Comparison of ENCODE assay signal across 25 mouse cellular contexts in genomic region chr3:108368721-108369120, GRCm38 (mm10). TPM values are rescaled to one million over a fixed set of nuclear protein-coding genes. Genes with fewer than 3 reads are reported as not detected.
DNase-seq lines count a peak whose midpoint lies in the region; ATAC-seq and TF ChIP-seq lines count a peak whose summit lies in the region.
"Had no signal": no experiment of that assay in that cellular context is flagged by ENCODE, and none has a peak within 500 bp of the region (broad histone marks: within the 10 kb centered on the region; RNA-seq: fewer than 3 reads in every experiment).

No protein-coding gene starts in this region.

- H3K79me2 ChIP-seq in MEL (ENCODE audit: control insufficient read depth, insufficient read depth, low read length, poor library complexity), result no peaks in the 10 kb centered on the region

- no peak overlapping the region for H3K9ac ChIP-seq in intestine, embryonic 15.5 days
- H3K9ac ChIP-seq in intestine, postnatal 0 days (ENCODE audit: low read depth, low read length), result no peak overlapping the region
- H3K9ac ChIP-seq in MEL (ENCODE audit: control insufficient read depth, low read depth, low read length, poor library complexity, severe bottlenecking), result no peak overlapping the region
- H3K9ac ChIP-seq in liver, embryonic 13.5 days, result no peak overlapping the region
- no peak overlapping the region for H3K9ac ChIP-seq in liver, postnatal 0 days (replicated peaks)
- no peak overlapping the region for H3K9ac ChIP-seq in hindbrain, postnatal 0 days (replicated peaks; ENCODE audit: low read length)
- H3K9ac ChIP-seq: forebrain, embryonic 15.5 days; heart, embryonic 12.5 days; hindbrain, embryonic 15.5 days had no signal

- TF ChIP-seq EP300 in MEL (IDR thresholded peaks at IDR 0.05; ENCODE audit: low read depth in 1 of 2, low read length in 2 of 2), result 0 out of 4 replicates have a peak, but pooled peaks of 1 of the 2 experiments have one; percentile 15
- peak; percentile 61 for TF ChIP-seq EP300 in liver, postnatal 0 days (IDR thresholded peaks at IDR 0.05; ENCODE audit: low read depth)

- peak; percentile 12; the same call in 1 of the 2 replicates for ATAC-seq in intestine, embryonic 15.5 days
- ATAC-seq in intestine, postnatal 0 days, result no peak
- peak; percentile 34; the same call in 1 of the 2 replicates for ATAC-seq in liver, embryonic 13.5 days (ENCODE audit: low read depth)
- peak; percentile 72 for ATAC-seq in liver, postnatal 0 days
- no peak for ATAC-seq in erythroid progenitor cell, adult 5-6 weeks (replicated peaks; ENCODE audit: low FRiP score, poor library complexity, severe bottlenecking)
- no peak for ATAC-seq in hindbrain, postnatal 0 days
- ATAC-seq: CD4-positive, CD25-positive, alpha-beta regulatory T cell, adult 4 months; forebrain, embryonic 15.5 days had no signal

- no peak for TF ChIP-seq RAD21 in MEL (IDR thresholded peaks at IDR 0.05; ENCODE audit: low read depth, low read length)

- DNase-seq in MEL (ENCODE audit: low read depth, low spot score), result peak; percentile 50
- DNase-seq in liver, embryonic 13.5 days, result no peak
- DNase-seq in liver, postnatal 0 days, result peak; percentile 40
- no peak for DNase-seq in frontal cortex, postnatal 14 days (ENCODE audit: low spot score in 2 of 2)
- DNase-seq in hindbrain, postnatal 0 days (ENCODE audit: low spot score), result no peak
- DNase-seq: adrenal gland, postnatal 10 days; B cell, adult 2 months; cerebellum, adult 11-12 months; cerebellum, adult 9-11 months; cerebellum, postnatal 36 days; gastrocnemius, postnatal 10 days had no signal

- H3K27ac ChIP-seq in intestine, embryonic 15.5 days, result no peak overlapping the region
- no peak overlapping the region for H3K27ac ChIP-seq in intestine, postnatal 0 days (ENCODE audit: low read depth, low read length)
- H3K27ac ChIP-seq in MEL (ENCODE audit: control insufficient read depth, low read depth, low read length), result no peak overlapping the region
- H3K27ac ChIP-seq in liver, embryonic 13.5 days, result no peak overlapping the region
- H3K27ac ChIP-seq in liver, postnatal 0 days (ENCODE audit: low read depth), result peak overlapping the region; percentile 83
- H3K27ac ChIP-seq in hindbrain, postnatal 0 days, result no peak overlapping the region
- H3K27ac ChIP-seq: embryonic facial prominence, embryonic 10.5 days; forebrain, embryonic 10.5 days; forebrain, embryonic 15.5 days; hindbrain, embryonic 10.5 days; hindbrain, embryonic 15.5 days had no signal

- no peak overlapping the region for H3K4me2 ChIP-seq in intestine, embryonic 15.5 days (replicated peaks)
- no peak overlapping the region for H3K4me2 ChIP-seq in intestine, postnatal 0 days (replicated peaks; ENCODE audit: low read depth)
- H3K4me2 ChIP-seq in liver, embryonic 13.5 days, result no peak overlapping the region
- H3K4me2 ChIP-seq in liver, postnatal 0 days (ENCODE audit: low read depth, low read length), result no peak overlapping the region
- H3K4me2 ChIP-seq in hindbrain, postnatal 0 days (ENCODE audit: low read depth, low read length), result no peak overlapping the region
- H3K4me2 ChIP-seq: forebrain, embryonic 15.5 days; heart, embryonic 12.5 days; hindbrain, embryonic 15.5 days had no signal

- no peak overlapping the region for H3K4me3 ChIP-seq in intestine, embryonic 15.5 days (replicated peaks)
- no peak overlapping the region for H3K4me3 ChIP-seq in intestine, postnatal 0 days (ENCODE audit: low read depth, low read length)
- peak overlapping the region in 1 of 2 experiments; percentile 3; a peak in 1 of 4 replicates for H3K4me3 ChIP-seq in MEL (ENCODE audit: control insufficient read depth in 1 of 2, insufficient read depth in 1 of 2, low read depth in 2 of 2, low read length in 2 of 2)
- no peak overlapping the region for H3K4me3 ChIP-seq in liver, embryonic 13.5 days (replicated peaks)
- H3K4me3 ChIP-seq in liver, postnatal 0 days (ENCODE audit: low read depth, low read length), result no peak overlapping the region
- H3K4me3 ChIP-seq in hindbrain, postnatal 0 days (ENCODE audit: low read length), result no peak overlapping the region
- H3K4me3 ChIP-seq: embryonic facial prominence, embryonic 10.5 days; forebrain, embryonic 10.5 days; forebrain, embryonic 15.5 days; heart, embryonic 12.5 days; hindbrain, embryonic 10.5 days; hindbrain, embryonic 15.5 days had no signal

- TF ChIP-seq CTCF in intestine, postnatal 0 days (IDR thresholded peaks at IDR 0.05; ENCODE audit: low read depth), result no peak
- TF ChIP-seq CTCF in MEL (IDR thresholded peaks at IDR 0.05 in 2 of 3, conservative IDR thresholded peaks at IDR 0.05 in 1 of 3; ENCODE audit: control insufficient read depth in 1 of 3, insufficient read depth in 1 of 3, low read depth in 2 of 3, low read length in 3 of 3, poor library complexity in 1 of 3, severe bottlenecking in 1 of 3), result no peak
- TF ChIP-seq CTCF in liver, postnatal 0 days (IDR thresholded peaks at IDR 0.05; ENCODE audit: low read depth), result no peak
- no peak for TF ChIP-seq CTCF in hindbrain, postnatal 0 days (IDR thresholded peaks at IDR 0.05; ENCODE audit: low read depth)

- WGBS in intestine, embryonic 15.5 days, result 76% methylated on average over 5 of the region's 5 CpGs
- WGBS in intestine, postnatal 0 days, result 53% methylated on average over 5 of the region's 5 CpGs
- 47% methylated on average over 5 of the region's 5 CpGs for WGBS in liver, embryonic 13.5 days (ENCODE audit: insufficient replicate concordance)
- WGBS in liver, postnatal 0 days (ENCODE audit: insufficient replicate concordance), result 44% methylated on average over 5 of the region's 5 CpGs
- 79% methylated on average over 5 of the region's 5 CpGs for WGBS in hindbrain, postnatal 0 days

- H3K36me3 ChIP-seq in intestine, embryonic 15.5 days, result no peaks in the 10 kb centered on the region
- no peaks in the 10 kb centered on the region for H3K36me3 ChIP-seq in intestine, postnatal 0 days (ENCODE audit: control insufficient read depth, insufficient read depth)
- H3K36me3 ChIP-seq in MEL (ENCODE audit: control insufficient read depth in 1 of 2, insufficient read depth in 2 of 2, low read length in 2 of 2), result peaks cover 0 to 10% of the 10 kb centered on the region in 2 experiments; a peak in 2 of 4 replicates
- H3K36me3 ChIP-seq in liver, embryonic 13.5 days, result no peaks in the 10 kb centered on the region
- no peaks in the 10 kb centered on the region for H3K36me3 ChIP-seq in liver, postnatal 0 days (replicated peaks; ENCODE audit: insufficient read depth, low read length)
- H3K36me3 ChIP-seq in hindbrain, postnatal 0 days (ENCODE audit: insufficient read depth, low read length), result no peaks in the 10 kb centered on the region
- H3K36me3 ChIP-seq: embryonic facial prominence, embryonic 10.5 days; forebrain, embryonic 10.5 days; forebrain, embryonic 15.5 days; G1E; heart, embryonic 12.5 days; hindbrain, embryonic 10.5 days; hindbrain, embryonic 15.5 days had no signal

- no peaks in the 10 kb centered on the region for H3K27me3 ChIP-seq in intestine, embryonic 15.5 days (replicated peaks)
- no peaks in the 10 kb centered on the region for H3K27me3 ChIP-seq in intestine, postnatal 0 days (replicated peaks; ENCODE audit: control insufficient read depth, insufficient read depth, low read length)
- no peaks in the 10 kb centered on the region for H3K27me3 ChIP-seq in MEL (ENCODE audit: control insufficient read depth in 1 of 2, insufficient read depth in 2 of 2, low read length in 2 of 2)
- H3K27me3 ChIP-seq in liver, embryonic 13.5 days, result no peaks in the 10 kb centered on the region
- no peaks in the 10 kb centered on the region for H3K27me3 ChIP-seq in liver, postnatal 0 days (ENCODE audit: insufficient read depth, low read length)
- H3K27me3 ChIP-seq in hindbrain, postnatal 0 days (ENCODE audit: insufficient read depth, low read length), result no peaks in the 10 kb centered on the region
- H3K27me3 ChIP-seq: forebrain, embryonic 15.5 days; heart, embryonic 12.5 days; hindbrain, embryonic 15.5 days had no signal

- H3K4me1 ChIP-seq in intestine, embryonic 15.5 days (replicated peaks), result peaks cover 7% of the 10 kb centered on the region; the same call in 1 of the 2 replicates
- no peaks in the 10 kb centered on the region for H3K4me1 ChIP-seq in intestine, postnatal 0 days (replicated peaks; ENCODE audit: control insufficient read depth, insufficient read depth, low read length)
- H3K4me1 ChIP-seq in MEL (ENCODE audit: control insufficient read depth in 1 of 2, insufficient read depth in 2 of 2, low read length in 2 of 2), result peaks cover 10 to 21% of the 10 kb centered on the region in 2 experiments
- peaks cover 29% of the 10 kb centered on the region for H3K4me1 ChIP-seq in liver, embryonic 13.5 days (replicated peaks)
- peaks cover 23% of the 10 kb centered on the region for H3K4me1 ChIP-seq in liver, postnatal 0 days (ENCODE audit: insufficient read depth)
- H3K4me1 ChIP-seq in hindbrain, postnatal 0 days (ENCODE audit: insufficient read depth, low read length), result no peaks in the 10 kb centered on the region
- H3K4me1 ChIP-seq: hindbrain, embryonic 15.5 days had no signal

- TF ChIP-seq POLR2A in MEL (IDR thresholded peaks at IDR 0.05; ENCODE audit: control insufficient read depth in 1 of 2, insufficient read depth in 1 of 2, low read depth in 1 of 2, low read length in 2 of 2, poor library complexity in 1 of 2), result no peak

- no peaks in the 10 kb centered on the region for H3K9me3 ChIP-seq in intestine, embryonic 15.5 days
- no peaks in the 10 kb centered on the region for H3K9me3 ChIP-seq in intestine, postnatal 0 days (ENCODE audit: control insufficient read depth)
- no peaks in the 10 kb centered on the region for H3K9me3 ChIP-seq in MEL (replicated peaks; ENCODE audit: insufficient read depth, low read length)
- H3K9me3 ChIP-seq in liver, embryonic 13.5 days (replicated peaks), result no peaks in the 10 kb centered on the region
- no peaks in the 10 kb centered on the region for H3K9me3 ChIP-seq in liver, postnatal 0 days (ENCODE audit: low read length)
- no peaks in the 10 kb centered on the region for H3K9me3 ChIP-seq in hindbrain, postnatal 0 days (ENCODE audit: low read length)
- H3K9me3 ChIP-seq: embryonic facial prominence, embryonic 10.5 days; forebrain, embryonic 10.5 days; forebrain, embryonic 15.5 days; G1E; heart, embryonic 12.5 days; hindbrain, embryonic 10.5 days; hindbrain, embryonic 15.5 days had no signal

RNA-seq across cellular contexts. Expression of gene Mybphl, which starts 4.0 kb away (rescaled TPM):
- polyA plus RNA-seq in intestine, embryonic 15.5 days (2015; fragmentation: Nextera tagmentation; extraction: Ambion mirVana), result not detected in 2 replicates
- not detected in 2 replicates for polyA plus RNA-seq in intestine, postnatal 0 days (2015; fragmentation: Nextera tagmentation; extraction: Ambion mirVana)
- total RNA-seq in MEL (2012; rRNA removed), result not detected in 2 replicates
- not detected for polyA plus RNA-seq in MEL (2012; ENCODE audit: insufficient read depth in 1 of 2, insufficient read length in 2 of 2, low read depth in 1 of 2, low replicate concordance in 2 of 2, missing spikeins in 1 of 2)
- polyA plus RNA-seq in liver, embryonic 13.5 days (2015; fragmentation: Nextera tagmentation; extraction: Ambion mirVana), result 0.07 and 0.08 TPM in 2 replicates
- 0.49 and 0.76 TPM in 2 replicates for polyA plus RNA-seq in liver, postnatal 0 days (2015; fragmentation: Nextera tagmentation; extraction: Ambion mirVana)
- not detected in 2 replicates for total RNA-seq in erythroid progenitor cell, adult 5-6 weeks (2015; ENCODE audit: low replicate concordance)
- not detected in 2 replicates for total RNA-seq in erythroid progenitor cell, adult 5-6 weeks (2017; ENCODE audit: low replicate concordance)
- total RNA-seq in hindbrain, postnatal 0 days (2014; rRNA removed), result 0.36 TPM in 1 of 2 replicates, not detected in the other
- polyA plus RNA-seq in hindbrain, postnatal 0 days (2015; fragmentation: Nextera tagmentation; extraction: Ambion mirVana), result 0.11 and 0.19 TPM in 2 replicates
- total RNA-seq: adrenal gland, postnatal 10 days; adrenal gland, postnatal 4 days; G1E; gastrocnemius, postnatal 10 days; gastrocnemius, postnatal 4 days had no signal
- polyA plus RNA-seq: CD4-positive, CD25-positive, alpha-beta regulatory T cell, adult 4 months; embryonic facial prominence, embryonic 14.5 days; forebrain, embryonic 10.5 days; forebrain, embryonic 15.5 days; G1E; hindbrain, embryonic 10.5 days had no signal

RNA-seq across cellular contexts. Expression of gene Psrc1, which starts 14.9 kb away (rescaled TPM):
- polyA plus RNA-seq in intestine, embryonic 15.5 days (2015; fragmentation: Nextera tagmentation; extraction: Ambion mirVana), result 28.8 and 30.3 TPM in 2 replicates
- 3.3 and 5.3 TPM in 2 replicates for polyA plus RNA-seq in intestine, postnatal 0 days (2015; fragmentation: Nextera tagmentation; extraction: Ambion mirVana)
- 12.5 and 14.6 TPM in 2 replicates for total RNA-seq in MEL (2012; rRNA removed)
- polyA plus RNA-seq in MEL (2012; ENCODE audit: insufficient read depth in 1 of 2, insufficient read length in 2 of 2, low read depth in 1 of 2, low replicate concordance in 2 of 2, missing spikeins in 1 of 2), result 10 to 100 TPM in 1 of 2 experiments, not detected in 1; 37.3 TPM
- polyA plus RNA-seq in liver, embryonic 13.5 days (2015; fragmentation: Nextera tagmentation; extraction: Ambion mirVana), result 14.9 and 15.8 TPM in 2 replicates
- polyA plus RNA-seq in liver, postnatal 0 days (2015; fragmentation: Nextera tagmentation; extraction: Ambion mirVana), result 5.6 and 7.8 TPM in 2 replicates
- 42.2 and 46.9 TPM in 2 replicates for total RNA-seq in erythroid progenitor cell, adult 5-6 weeks (2015; ENCODE audit: low replicate concordance)
- 58.9 and 59.7 TPM in 2 replicates for total RNA-seq in erythroid progenitor cell, adult 5-6 weeks (2017; ENCODE audit: low replicate concordance)
- 11.0 and 15.0 TPM in 2 replicates for total RNA-seq in hindbrain, postnatal 0 days (2014; rRNA removed)
- polyA plus RNA-seq in hindbrain, postnatal 0 days (2015; fragmentation: Nextera tagmentation; extraction: Ambion mirVana), result 8.4 and 11.0 TPM in 2 replicates

RNA-seq across cellular contexts. Expression of gene Celsr2, which starts 46.6 kb away (rescaled TPM):
- polyA plus RNA-seq in intestine, embryonic 15.5 days (2015; fragmentation: Nextera tagmentation; extraction: Ambion mirVana), result 3.2 and 6.1 TPM in 2 replicates
- 0.50 and 1.4 TPM in 2 replicates for polyA plus RNA-seq in intestine, postnatal 0 days (2015; fragmentation: Nextera tagmentation; extraction: Ambion mirVana)
- not detected in 2 replicates for total RNA-seq in MEL (2012; rRNA removed)
- under 1 TPM in 1 of 2 experiments, not detected in 1; 0.04 TPM for polyA plus RNA-seq in MEL (2012; ENCODE audit: insufficient read depth in 1 of 2, insufficient read length in 2 of 2, low read depth in 1 of 2, low replicate concordance in 2 of 2, missing spikeins in 1 of 2)
- 0.22 and 0.56 TPM in 2 replicates for polyA plus RNA-seq in liver, embryonic 13.5 days (2015; fragmentation: Nextera tagmentation; extraction: Ambion mirVana)
- polyA plus RNA-seq in liver, postnatal 0 days (2015; fragmentation: Nextera tagmentation; extraction: Ambion mirVana), result 0.18 and 0.30 TPM in 2 replicates
- 0.84 and 1.1 TPM in 2 replicates for total RNA-seq in erythroid progenitor cell, adult 5-6 weeks (2015; ENCODE audit: low replicate concordance)
- 1.0 TPM in 1 of 2 replicates, not detected in the other for total RNA-seq in erythroid progenitor cell, adult 5-6 weeks (2017; ENCODE audit: low replicate concordance)
- total RNA-seq in hindbrain, postnatal 0 days (2014; rRNA removed), result 94.8 and 95.3 TPM in 2 replicates
- polyA plus RNA-seq in hindbrain, postnatal 0 days (2015; fragmentation: Nextera tagmentation; extraction: Ambion mirVana), result 28.1 and 30.6 TPM in 2 replicates

Comparison
In these comparisons a context has a peak if more than half of its experiments do, and no peak if none do; other contexts are left out.
1. ATAC-seq: peak in intestine, embryonic 15.5 days (single experiment), liver, embryonic 13.5 days (single experiment) and liver, postnatal 0 days (single experiment); none in intestine, postnatal 0 days (single experiment), erythroid progenitor cell, adult 5-6 weeks (single experiment) and hindbrain, postnatal 0 days (single experiment).
2. DNase-seq: peak in MEL (single experiment) and liver, postnatal 0 days (single experiment); none in liver, embryonic 13.5 days (single experiment), frontal cortex, postnatal 14 days (0 of 2) and hindbrain, postnatal 0 days (single experiment).